Mouse (Mus musculus): ENCODE measurements around the gene Tapbpl.

Gene Tapbpl

GRCm38 (mm10) chr6:125196301-125196700 is 35.4 kb downstream of the Tapbpl start:
- no peak for DNase-seq (ENCODE audit: low spot score)

- no peak for DNase-seq (ENCODE audit: low spot score)
Observed at GRCm38 (mm10) chr6:125195541-125196075, 36.1 kb downstream of the Tapbpl start.

GRCm38 (mm10) chr6:125193390-125193789 is 38.3 kb downstream of the Tapbpl start:
- no peak for DNase-seq (ENCODE audit: low spot score)

GRCm38 (mm10) chr6:125192841-125193240 is 38.8 kb downstream of the Tapbpl start:
- no peak for DNase-seq (ENCODE audit: low spot score)

- peak; percentile 85 for DNase-seq (ENCODE audit: low spot score)
Observed at GRCm38 (mm10) chr6:125192016-125192714, 39.5 kb downstream of the Tapbpl start.

- peak; percentile 96 for DNase-seq (ENCODE audit: low spot score)
Observed at GRCm38 (mm10) chr6:125191332-125192015, 40.2 kb downstream of the Tapbpl start, which contains the start of the genes Ncapd2 and Mrpl51. Gene Ncapd2, minus strand, starts transcription at chr6:125191701. Gene Mrpl51, plus strand, starts transcription at chr6:125191801.

- DNase-seq (ENCODE audit: low spot score), result no peak
Observed at GRCm38 (mm10) chr6:125190816-125191215, 40.8 kb downstream of the Tapbpl start.

- DNase-seq (ENCODE audit: low spot score), result no peak
Observed at GRCm38 (mm10) chr6:125186203-125186602, 45.5 kb downstream of the Tapbpl start.

GRCm38 (mm10) chr6:125182133-125182532 is 49.5 kb downstream of the Tapbpl start:
- no peak for DNase-seq (ENCODE audit: low spot score)

- DNase-seq (ENCODE audit: low spot score), result no peak
Observed at GRCm38 (mm10) chr6:125179601-125180000, 52.1 kb downstream of the Tapbpl start.

GRCm38 (mm10) chr6:125175469-125175868 is 56.2 kb downstream of the Tapbpl start:
- DNase-seq (ENCODE audit: low spot score), result no peak
